Mouse (Mus musculus) adrenal gland, postnatal 25 days (tissue): ENCODE data around the gene Slc1a2. TPM values are rescaled to one million over a fixed set of nuclear protein-coding genes. Genes with fewer than 3 reads are reported as not detected.

ENCODE experiments used
- DNase-seq: peaks from one replicate; pipeline ENCODE4 v3.0.0; 2021; ENCODE audit warnings: mixed read lengths
- total RNA-seq: library from RNA; stranded (reverse); gene quantifications from 2 replicates; pipeline ENCODE4 v1.2.3, GENCODE M21; 2021

Slc1a2 gene
- total RNA-seq, 1 experiment from 2014 or later = 0.06 TPM

GRCm38 (mm10) chr2:102760284-102761072, 102.0 kb downstream of the Slc1a2 start:
- DNase-seq = no peak

DNA sequence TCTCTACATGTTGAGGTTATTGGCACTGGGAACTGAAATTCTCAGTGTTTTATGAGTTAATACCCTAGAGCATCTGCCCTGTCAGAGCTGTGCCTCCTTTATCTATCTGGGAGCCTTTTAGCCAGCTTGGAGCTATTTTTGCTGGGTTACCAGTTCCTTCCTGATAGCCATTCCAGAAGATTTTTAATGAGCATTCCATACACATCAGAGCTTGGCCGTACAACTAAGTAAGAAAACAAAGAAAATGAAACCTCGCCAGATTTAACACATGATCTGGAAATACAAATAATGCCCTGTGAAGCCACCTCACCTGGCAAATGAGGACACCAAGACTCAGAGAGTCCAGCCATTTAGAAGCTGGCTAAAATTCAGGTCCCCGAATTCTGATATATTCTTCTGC, 104.7 kb downstream of the Slc1a2 start:
- DNase-seq = no peak

- no peak for DNase-seq
These were observed 105.5 kb downstream of the Slc1a2 start for GRCm38 (mm10) chr2:102763991-102764390.

GRCm38 (mm10) chr2:102764602-102765374, 106.3 kb downstream of the Slc1a2 start:
- no peak for DNase-seq

- no peak for DNase-seq
These were observed 109.8 kb downstream of the Slc1a2 start for GRCm38 (mm10) chr2:102768267-102768666.

DNA sequence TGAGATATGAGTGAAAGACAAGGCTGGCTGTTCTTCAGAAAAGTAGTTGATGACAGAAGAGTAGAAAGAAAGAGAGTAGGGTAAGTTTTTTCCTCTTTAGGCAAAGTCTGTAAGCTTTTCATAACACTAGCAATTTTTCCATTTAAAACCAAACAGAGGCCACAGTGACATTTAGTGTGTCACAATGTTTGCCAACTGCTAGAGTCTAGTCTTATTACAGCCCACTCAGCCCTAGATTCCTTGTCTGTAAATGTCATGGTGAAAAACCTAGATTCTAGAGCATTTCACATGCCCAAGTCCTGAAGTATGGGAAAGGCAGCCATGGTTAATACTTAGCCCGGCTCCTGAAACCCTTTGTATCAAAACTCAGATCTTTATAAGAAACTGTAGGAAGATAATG, 112.8 kb downstream of the Slc1a2 start:
- no peak for DNase-seq

DNA sequence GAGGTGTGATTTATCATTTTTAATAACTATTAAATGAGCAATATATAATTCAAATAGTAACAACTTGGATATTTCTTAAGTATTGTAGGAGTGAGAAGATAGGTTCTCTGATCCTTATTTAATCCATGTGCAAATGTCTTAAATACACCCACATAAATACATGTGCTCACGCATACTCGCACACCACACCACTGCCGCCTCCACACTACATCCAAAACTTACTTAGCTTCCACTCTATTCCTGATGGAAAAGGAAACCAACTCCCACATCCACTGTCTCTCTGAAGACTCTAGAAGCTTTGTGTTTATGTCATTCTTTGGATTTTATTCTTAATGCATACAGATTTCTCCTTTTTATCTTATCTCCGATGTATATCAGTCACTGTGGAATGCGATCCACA, 113.8 kb downstream of the Slc1a2 start:
- no peak for DNase-seq

DNA sequence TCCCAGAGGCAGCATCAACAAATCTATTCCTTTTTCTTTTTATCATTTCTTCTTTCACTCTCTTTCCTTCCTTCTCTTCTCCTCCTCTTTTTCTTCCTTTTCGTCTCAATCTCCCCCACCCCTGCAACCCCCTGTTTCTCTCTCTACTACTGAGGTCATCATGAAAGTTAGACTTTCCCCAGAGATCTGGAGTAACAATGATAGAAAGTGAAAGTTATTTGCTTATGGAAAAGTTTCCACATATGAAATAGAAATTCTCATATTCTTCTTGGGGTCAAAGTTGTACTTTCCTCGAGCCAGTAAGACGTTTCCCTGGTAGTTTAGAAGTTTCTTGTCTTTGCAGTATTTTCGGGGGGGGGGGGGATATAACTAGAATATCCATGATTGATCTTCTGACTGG, 116.2 kb downstream of the Slc1a2 start:
- no peak for DNase-seq

DNA sequence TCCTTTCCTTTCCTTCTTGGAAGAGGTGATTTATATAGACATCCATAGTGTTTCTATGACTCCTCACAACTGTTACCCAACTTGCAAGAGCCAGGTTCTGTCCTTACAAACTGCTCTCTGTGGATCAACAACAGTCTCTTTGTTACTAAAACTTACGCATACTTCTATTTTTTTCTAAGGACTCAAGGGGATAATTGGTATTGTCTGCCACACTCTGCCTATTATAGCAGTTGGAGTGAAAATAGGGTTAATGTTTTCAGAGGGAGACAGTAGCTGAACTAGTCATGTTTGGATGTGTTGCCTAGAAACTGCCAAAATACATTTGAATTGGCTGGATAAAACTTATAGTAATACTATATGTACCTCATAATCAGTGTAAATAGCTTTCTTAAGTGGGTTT, 117.1 kb downstream of the Slc1a2 start:
- no peak for DNase-seq

- no peak for DNase-seq
These were observed 119.7 kb downstream of the Slc1a2 start for GRCm38 (mm10) chr2:102778208-102778607.

DNA sequence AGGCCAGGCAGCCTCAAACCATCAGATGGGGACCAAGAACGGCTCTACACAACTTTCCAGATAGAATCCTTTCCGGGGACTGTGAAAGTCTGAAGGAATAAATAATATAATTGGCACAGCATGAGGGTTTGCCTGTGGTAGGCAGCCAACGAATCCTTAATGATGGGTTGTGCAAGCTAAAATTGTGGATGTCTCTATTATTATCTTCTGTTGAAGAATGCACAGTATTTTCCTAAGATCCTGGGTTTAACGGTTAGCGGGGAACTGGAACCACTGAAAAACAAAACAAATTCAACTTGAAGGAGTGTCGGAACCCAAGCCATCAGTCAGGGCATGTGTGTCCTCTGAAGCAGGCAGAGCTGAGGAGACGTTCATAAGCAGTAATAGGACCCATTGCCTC, 124.3 kb downstream of the Slc1a2 start:
- no peak for DNase-seq

DNA sequence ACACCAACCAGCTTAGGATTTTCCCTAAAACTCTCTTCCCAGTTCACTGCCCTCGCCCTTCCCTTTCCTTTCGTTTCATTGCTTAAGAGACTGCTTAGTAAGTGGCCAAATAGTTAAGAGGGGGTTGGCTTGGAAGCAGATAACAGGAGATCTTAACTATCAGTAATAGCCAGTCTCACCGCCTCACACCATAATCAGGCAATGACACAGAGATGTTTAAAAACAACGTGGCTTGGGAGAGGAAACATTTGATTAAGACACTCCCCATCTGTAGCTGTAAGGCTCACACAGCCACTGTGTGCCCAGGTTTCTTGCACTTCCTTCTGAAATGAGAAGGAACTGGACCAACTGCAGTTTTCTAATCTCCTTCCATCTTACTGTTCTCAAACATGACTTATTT, 127.2 kb downstream of the Slc1a2 start:
- DNase-seq = no peak

DNA sequence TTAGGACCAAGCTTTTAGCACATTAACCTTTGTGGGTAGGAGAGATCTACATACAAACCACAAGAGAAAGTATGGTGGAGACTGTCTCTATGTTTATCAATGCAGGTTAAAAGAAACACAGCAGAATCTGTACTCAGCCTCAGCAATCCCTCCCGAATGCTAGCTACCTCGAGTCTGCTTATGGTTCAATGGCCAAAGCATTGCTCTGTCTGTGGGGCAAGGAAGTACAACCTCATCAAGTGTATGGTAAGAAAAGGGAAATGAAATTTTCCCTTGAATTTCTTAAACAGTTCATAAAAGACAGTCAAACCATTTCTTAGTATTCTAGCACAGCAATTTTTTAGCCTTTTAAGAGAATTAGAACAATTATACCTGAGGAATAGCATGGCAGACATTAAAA, 133.2 kb downstream of the Slc1a2 start:
- no peak for DNase-seq

GRCm38 (mm10) chr2:102792804-102793203, 134.3 kb downstream of the Slc1a2 start:
- no peak for DNase-seq

DNA sequence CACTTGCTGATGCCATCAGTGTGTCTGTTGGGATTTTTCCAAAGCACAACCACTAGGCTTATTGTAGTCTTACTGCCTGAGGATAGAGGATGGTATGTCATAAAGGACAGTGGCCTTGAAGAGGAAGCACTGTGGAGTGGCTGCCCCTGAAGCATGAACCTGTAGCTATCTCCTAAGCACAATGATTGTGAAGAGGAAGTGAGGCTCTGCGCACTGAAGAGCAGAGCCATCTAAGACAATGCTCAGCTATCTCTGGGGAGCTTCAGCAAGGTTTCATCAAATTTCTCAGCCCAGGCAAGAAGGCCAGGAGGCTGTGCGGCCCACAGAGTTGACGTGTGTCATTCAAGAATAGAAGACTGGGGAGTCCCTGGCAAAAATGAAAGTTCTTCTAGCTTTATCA, 136.6 kb downstream of the Slc1a2 start:
- DNase-seq = no peak

- no peak for DNase-seq
These were observed 139.7 kb downstream of the Slc1a2 start for GRCm38 (mm10) chr2:102798149-102798548.

DNA sequence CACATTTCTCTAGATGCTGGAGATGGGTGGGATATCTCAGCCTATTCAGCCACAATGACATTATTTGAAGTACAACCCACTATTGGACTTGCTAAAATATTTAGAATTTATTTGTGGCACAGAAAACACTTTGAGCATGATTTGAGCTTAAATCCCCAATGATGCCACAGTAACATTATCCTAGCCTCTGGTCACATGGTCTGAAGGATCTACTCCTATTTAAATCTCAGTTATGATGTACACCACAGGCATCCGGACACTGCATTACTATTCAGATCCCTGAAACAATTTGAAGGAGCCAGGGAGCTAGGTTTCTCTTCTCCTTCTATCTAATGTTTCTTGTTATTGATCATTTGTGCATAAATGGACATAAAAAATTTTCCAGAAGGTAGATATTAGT, 143.4 kb downstream of the Slc1a2 start:
- no peak for DNase-seq

DNA sequence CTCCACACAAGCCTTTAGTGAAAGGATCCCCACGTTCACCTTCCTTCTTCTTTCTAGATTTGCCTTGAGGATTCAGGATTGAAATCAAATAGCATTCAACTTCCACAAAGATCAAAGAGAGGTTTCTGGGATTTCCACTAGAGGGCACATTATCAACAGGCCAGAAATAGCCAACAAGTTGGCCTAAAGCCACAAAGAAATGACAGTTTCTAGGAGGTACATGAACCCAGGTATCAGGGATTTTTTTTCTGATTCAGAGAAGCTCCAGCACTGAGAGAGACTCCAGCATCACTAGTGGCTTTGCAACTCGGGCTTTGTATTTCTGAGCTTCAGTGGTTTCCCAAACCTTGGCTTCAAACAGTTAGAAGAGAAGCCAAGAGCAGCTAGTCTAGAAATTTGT, 145.7 kb downstream of the Slc1a2 start:
- no peak for DNase-seq

- DNase-seq = no peak
These were observed 146.8 kb downstream of the Slc1a2 start for GRCm38 (mm10) chr2:102805283-102805682.

DNA sequence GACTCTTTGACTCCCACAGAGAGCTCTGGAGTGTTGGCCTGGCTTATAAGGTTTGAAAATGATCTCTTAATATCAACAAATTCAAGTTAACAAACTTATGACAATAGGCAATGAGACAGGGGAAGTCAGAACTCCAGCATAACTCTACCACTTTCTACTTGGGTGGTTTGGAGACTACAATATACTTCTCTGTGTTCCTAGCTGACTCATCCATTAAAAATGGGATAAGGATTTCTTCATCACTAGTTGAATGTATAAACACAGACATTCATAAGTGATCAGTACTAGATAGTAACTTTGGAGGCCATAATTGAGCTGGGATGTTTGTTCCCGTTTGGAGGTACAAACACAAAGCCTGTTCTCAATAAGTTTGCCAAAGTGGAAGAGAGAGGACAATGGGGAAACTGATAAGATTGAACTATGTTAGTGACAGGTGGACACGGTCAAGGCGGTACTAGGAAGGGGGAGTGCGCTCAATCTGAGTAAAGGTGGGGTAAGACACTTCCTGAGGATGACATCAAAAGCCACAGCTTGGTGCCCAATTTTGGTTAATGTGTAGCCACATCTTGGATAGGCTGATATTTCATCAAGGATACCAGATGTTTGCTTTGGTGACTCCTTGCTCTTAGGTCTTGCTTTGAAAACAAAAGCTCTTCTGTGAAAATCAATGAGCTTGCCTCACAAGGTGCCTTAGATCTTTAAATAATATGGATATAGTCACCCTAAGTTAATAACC, 147.5 kb downstream of the Slc1a2 start:
- no peak for DNase-seq

- DNase-seq = no peak
These were observed 149.2 kb downstream of the Slc1a2 start for GRCm38 (mm10) chr2:102807633-102808032.

DNA sequence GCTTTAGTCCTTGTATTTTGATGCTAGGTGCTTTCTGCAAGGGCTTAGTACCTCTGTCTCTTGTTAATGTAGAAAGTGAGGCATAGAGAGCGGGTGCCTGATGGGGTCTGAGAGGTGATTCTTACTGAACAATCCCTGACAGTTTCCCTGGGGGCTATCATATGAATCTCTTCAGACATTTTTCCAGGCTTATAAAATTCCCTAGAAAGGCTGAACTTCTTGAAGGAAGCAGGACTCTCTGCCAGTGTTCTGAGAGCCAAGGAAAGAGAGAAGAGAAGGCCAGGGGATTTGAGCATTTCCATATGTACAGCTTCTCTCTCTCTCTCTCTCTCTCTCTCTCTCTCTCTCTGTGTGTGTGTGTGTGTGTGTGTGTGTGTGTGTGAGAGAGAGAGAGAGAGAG, 151.0 kb downstream of the Slc1a2 start:
- DNase-seq = no peak

DNA sequence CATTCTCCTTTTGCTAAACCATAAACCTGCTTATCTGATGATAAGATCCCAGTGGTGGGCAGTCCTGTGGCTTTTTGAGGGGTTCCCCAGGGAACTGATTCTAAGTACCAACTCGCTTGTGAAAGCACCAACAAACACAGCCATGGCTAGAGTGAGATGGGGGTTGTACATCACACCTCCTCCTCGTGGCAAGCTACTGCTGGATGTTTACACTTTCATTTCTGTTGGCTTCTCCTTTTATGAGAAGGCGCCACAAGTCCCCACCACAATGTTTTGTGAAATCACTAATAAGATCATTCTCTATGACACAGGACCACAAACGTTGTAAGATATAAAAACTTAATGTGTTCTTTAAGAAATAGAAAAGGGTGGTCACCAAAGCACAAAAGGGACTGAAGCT, 154.3 kb downstream of the Slc1a2 start:
- no peak for DNase-seq
